Mouse (Mus musculus): Measurements from ENCODE around the gene Mb.

GRCm38 (mm10) chr15:77094431-77094830, 44.0 kb upstream of the Mb start:
- TF ChIP-seq GATA1 (IDR thresholded peaks at IDR 0.05; ENCODE audit: borderline replicate concordance, low read length): no peak
- no peak for TF ChIP-seq FLI1 (IDR thresholded peaks at IDR 0.05; ENCODE audit: low read length)

All from megakaryocyte, embryonic 14.5 days (primary cell).